Mouse (Mus musculus) heart, adult 2 months (tissue): ENCODE results near the gene Prkcg. TPM values are rescaled to one million over a fixed set of nuclear protein-coding genes. Genes with fewer than 3 reads are reported as not detected.

ENCODE experiments used
- DNase-seq, 2 experiments: peaks; one replicate each; pipeline ENCODE4 v3.0.0; 2021
- H3K27ac ChIP-seq: fragments of 200-600 bp; 2 replicates; pipeline ENCODE4 v1.8.1; 2022
- H3K27me3 ChIP-seq: fragments of 200-500 bp; 2 replicates; pipeline ENCODE4 v1.6.1; 2012; ENCODE audit warnings: mild to moderate bottlenecking, low read length, inconsistent platforms, mixed read lengths; ENCODE audit not compliant: control insufficient read depth, insufficient read depth
- H3K36me3 ChIP-seq: fragments of 200-500 bp; 2 replicates; pipeline ENCODE4 v1.6.1; 2012; ENCODE audit warnings: low read length, inconsistent platforms; ENCODE audit not compliant: control insufficient read depth, insufficient read depth
- H3K4me1 ChIP-seq: fragments of 200-500 bp; 2 replicates; pipeline ENCODE4 v1.6.1; 2011; ENCODE audit warnings: low read length; ENCODE audit not compliant: control insufficient read depth, insufficient read depth
- H3K4me3 ChIP-seq: fragments of 200-600 bp; 2 replicates; pipeline ENCODE4 v1.8.1; 2022
- H3K79me2 ChIP-seq: fragments of 200-500 bp; replicated peaks from 2 replicates; pipeline ENCODE4 v1.6.1; 2012; ENCODE audit warnings: mild to moderate bottlenecking, inconsistent platforms, low read length, moderate library complexity, mixed read lengths; ENCODE audit not compliant: control insufficient read depth, insufficient read depth
- H3K9ac ChIP-seq: fragments of 200-500 bp; 2 replicates; pipeline ENCODE4 v1.6.1; 2012; ENCODE audit warnings: low read depth, mild to moderate bottlenecking, control low read depth, inconsistent platforms, low read length, mixed read lengths
- CTCF ChIP-seq: fragments of 200-600 bp; IDR thresholded peaks from 2 replicates; pipeline ENCODE4 v1.8.1; 2022; ENCODE audit warnings: antibody characterized with exemption, mild to moderate bottlenecking, moderate library complexity
- EP300 ChIP-seq: fragments of 200-500 bp; IDR thresholded peaks from 2 replicates; pipeline ENCODE4 v1.6.1; 2011; ENCODE audit warnings: low read depth, low read length, control low read depth; ENCODE audit not compliant: insufficient read depth
- POLR2A ChIP-seq: fragments of 200-500 bp; IDR thresholded peaks from 2 replicates; pipeline ENCODE4 v1.6.1; 2011; ENCODE audit warnings: mild to moderate bottlenecking, low read depth, low read length, control low read depth; ENCODE audit not compliant: insufficient read depth
- WGBS: fragments of 180-500 bp; shearing (Covaris S2); methylation state at CpG from one replicate; pipeline ENCODE4 v1.1.7; 2018; 5-methylcytosine and 5-hydroxymethylcytosine counted together
- intact Hi-C: fragments of 180-260 bp; cut with DNase I; formaldehyde crosslinking; loops from one replicate; pipeline ENCODE4 v1.15.1; 2025
- long read RNA-seq: library from polyadenylated mRNA; stranded (forward); transcript quantifications from one replicate; pipeline ENCODE4 v2.0.0, GENCODE M21; 2021
- polyA plus RNA-seq: library from polyadenylated mRNA; depleted of rRNA; stranded (reverse); fragments of >200 nt; gene quantifications from 2 replicates; pipeline ENCODE4 v1.2.3, GENCODE M21; 2012; rRNA removed
- total RNA-seq, 2 experiments: library from RNA; stranded (reverse); gene quantifications; 2 replicates each; pipeline ENCODE4 v1.2.3; 2021

The Prkcg gene
- total RNA-seq = 1 to 10 TPM in 1 of 2 experiments, under 1 TPM in 1; 0.89 to 3.0 TPM
- 4.5 and 4.7 TPM in 2 replicates for polyA plus RNA-seq
- long read RNA-seq = 0 reads

GRCm38 (mm10) chr7:3288976-3289970, at the start of gene Prkcg, which contains the start of gene Myadm:
Gene Prkcg, plus strand, starts transcription at chr7:3289179.
Gene Myadm, plus strand, starts transcription at chr7:3289080.
- H3K4me1 ChIP-seq = peaks cover 9% of the 10 kb centered on the region
- peak; percentile 90 to 92 for DNase-seq
- peaks cover 9% of the 10 kb centered on the region for H3K36me3 ChIP-seq
- H3K79me2 ChIP-seq = peaks cover 2% of the 10 kb centered on the region
- H3K4me3 ChIP-seq = peak within 1 kb of the TSS; percentile 69
- no peaks in the 10 kb centered on the region for H3K27me3 ChIP-seq
- no peak for TF ChIP-seq CTCF
- no peak for TF ChIP-seq EP300
- TF ChIP-seq POLR2A = peak; percentile 78
- intact Hi-C loops = no loop called here
- peak within 1 kb of the TSS; percentile 96 for H3K27ac ChIP-seq
- WGBS = 1% methylated on average over 29 of the region's 30 CpGs
- H3K9ac ChIP-seq = peak within 1 kb of the TSS; percentile 84

GRCm38 (mm10) chr7:3239193-3239592, 49.8 kb upstream of the Prkcg start:
- Histone ChIP-seq H3K4me3 (no peak overlapping the region), H3K9ac (no peak overlapping the region), H3K27me3 (no peaks in the 10 kb centered on the region), H3K4me1 (no peaks in the 10 kb centered on the region), H3K36me3 (no peaks in the 10 kb centered on the region), H3K27ac (no peak overlapping the region), H3K79me2 (no peaks in the 10 kb centered on the region)
- intact Hi-C loops = no loop called here
- 90% methylated on average over 2 of the region's 2 CpGs for WGBS
- no peak for TF ChIP-seq EP300
- TF ChIP-seq CTCF = peak; percentile 24
- no peak for TF ChIP-seq POLR2A
- DNase-seq = no peak

GRCm38 (mm10) chr7:3260701-3261100, 28.3 kb upstream of the Prkcg start:
- DNase-seq = no peak
- no peak overlapping the region for H3K27ac ChIP-seq
- no peaks in the 10 kb centered on the region for H3K27me3 ChIP-seq
- H3K4me3 ChIP-seq = no peak overlapping the region
- no peaks in the 10 kb centered on the region for H3K4me1 ChIP-seq
- no peaks in the 10 kb centered on the region for H3K79me2 ChIP-seq
- TF ChIP-seq POLR2A (no peak), EP300 (no peak), CTCF (no peak)
- H3K36me3 ChIP-seq = no peaks in the 10 kb centered on the region
- 61% methylated on average over 3 of the region's 3 CpGs for WGBS
- intact Hi-C loops = loop anchor here (5.0 kb wide), 2 partner anchors 42 to 67 kb away; no protein-coding TSS in a partner anchor
- H3K9ac ChIP-seq = no peak overlapping the region

- Histone ChIP-seq H3K79me2 (no peaks in the 10 kb centered on the region), H3K27me3 (no peaks in the 10 kb centered on the region), H3K27ac (no peak overlapping the region), H3K9ac (no peak overlapping the region), H3K4me1 (no peaks in the 10 kb centered on the region), H3K4me3 (no peak overlapping the region), H3K36me3 (no peaks in the 10 kb centered on the region)
- DNase-seq = no peak
- TF ChIP-seq POLR2A (no peak), CTCF (no peak), EP300 (no peak)
- 46% methylated on average over 4 of the region's 4 CpGs for WGBS
- intact Hi-C loops = loop anchor here (5.0 kb wide), 2 partner anchors 41 to 66 kb away; no protein-coding TSS in a partner anchor
These were observed 27.5 kb upstream of the Prkcg start for GRCm38 (mm10) chr7:3261446-3261845.

GRCm38 (mm10) chr7:3262789-3263188, 26.2 kb upstream of the Prkcg start:
- Histone ChIP-seq H3K79me2 (no peaks in the 10 kb centered on the region), H3K4me3 (no peak overlapping the region), H3K4me1 (no peaks in the 10 kb centered on the region), H3K36me3 (no peaks in the 10 kb centered on the region), H3K27ac (no peak overlapping the region), H3K9ac (no peak overlapping the region), H3K27me3 (no peaks in the 10 kb centered on the region)
- peak; percentile 29 to 60 for DNase-seq
- intact Hi-C loops = loop anchor here (5.0 kb wide), 2 partner anchors 40 to 65 kb away; no protein-coding TSS in a partner anchor
- TF ChIP-seq POLR2A = no peak
- peak; percentile 81 for TF ChIP-seq CTCF
- 21% methylated on average over 2 of the region's 2 CpGs for WGBS
